Mouse (Mus musculus) heart, postnatal 14 days (tissue): ENCODE results near the gene Gm27021. TPM values are rescaled to one million over a fixed set of nuclear protein-coding genes. Genes with fewer than 3 reads are reported as not detected.

Source experiments
- DNase-seq, 2 experiments: peaks; one replicate each; pipeline ENCODE4 v3.0.0; 2021 to 2022
- intact Hi-C: fragments of 180-260 bp; cut with DNase I; formaldehyde crosslinking; loops from one replicate; pipeline ENCODE4 v1.15.1; 2025
- total RNA-seq, 2 experiments: library from RNA; stranded (reverse); gene quantifications; 2 replicates each; pipeline ENCODE4 v1.2.3; 2021

The Gm27021 gene
- total RNA-seq, 2 experiments from 2014 or later: not detected

- no peak for DNase-seq
- intact Hi-C loops: loop anchor here (5.0 kb wide), 1 partner anchor 1274 kb away; no protein-coding TSS in a partner anchor
Observed at GRCm38 (mm10) chr8:120656322-120657052, 11.4 kb downstream of the Gm27021 start.

GRCm38 (mm10) chr8:120647532-120647931, 20.3 kb downstream of the Gm27021 start, which contains the start of gene 1190005I06Rik:
Gene 1190005I06Rik, minus strand, starts transcription at chr8:120647632.
- no peak for DNase-seq
- intact Hi-C loops: no loop called here

GRCm38 (mm10) chr8:120644663-120645062, 23.2 kb downstream of the Gm27021 start:
- peak; percentile 78 to 89 for DNase-seq
- intact Hi-C loops: no loop called here

- intact Hi-C loops: no loop called here
- DNase-seq: no peak
Observed at GRCm38 (mm10) chr8:120642031-120642662, 25.7 kb downstream of the Gm27021 start.

- intact Hi-C loops: no loop called here
- no peak for DNase-seq
Observed at GRCm38 (mm10) chr8:120641245-120641644, 26.6 kb downstream of the Gm27021 start.

- peak; percentile 60 to 67 for DNase-seq
Observed at GRCm38 (mm10) chr8:120634329-120634839, 33.5 kb downstream of the Gm27021 start.

GRCm38 (mm10) chr8:120633665-120634271, 34.1 kb downstream of the Gm27021 start:
- intact Hi-C loops: no loop called here
- DNase-seq: peak in 1 of 2 experiments; percentile 39

More at GRCm38 (mm10) chr8:120634329-120634839, 33.5 kb downstream of the Gm27021 start:
- intact Hi-C loops: no loop called here

GRCm38 (mm10) chr8:120632969-120633664, 34.8 kb downstream of the Gm27021 start:
- intact Hi-C loops: no loop called here

GRCm38 (mm10) chr8:120631441-120632375, 36.2 kb downstream of the Gm27021 start:
- intact Hi-C loops: no loop called here
- DNase-seq: peak in 1 of 2 experiments; percentile 24

More at GRCm38 (mm10) chr8:120632969-120633664, 34.8 kb downstream of the Gm27021 start:
- DNase-seq: no peak

GRCm38 (mm10) chr8:120630848-120631247, 37.0 kb downstream of the Gm27021 start:
- intact Hi-C loops: no loop called here

GRCm38 (mm10) chr8:120630031-120630430, 37.8 kb downstream of the Gm27021 start:
- DNase-seq: no peak
- intact Hi-C loops: no loop called here

More at GRCm38 (mm10) chr8:120630848-120631247, 37.0 kb downstream of the Gm27021 start:
- no peak for DNase-seq

- no peak for DNase-seq
- intact Hi-C loops: no loop called here
Observed at GRCm38 (mm10) chr8:120627298-120627697, 40.6 kb downstream of the Gm27021 start.

GRCm38 (mm10) chr8:120626461-120626860, 41.4 kb downstream of the Gm27021 start:
- intact Hi-C loops: no loop called here
- DNase-seq: no peak

- no peak for DNase-seq
- intact Hi-C loops: no loop called here
Observed at GRCm38 (mm10) chr8:120623608-120624007, 44.3 kb downstream of the Gm27021 start.

GRCm38 (mm10) chr8:120622161-120622560, 45.7 kb downstream of the Gm27021 start:
- intact Hi-C loops: no loop called here
- DNase-seq: no peak

- DNase-seq: no peak
- intact Hi-C loops: no loop called here
Observed at GRCm38 (mm10) chr8:120620441-120620840, 47.4 kb downstream of the Gm27021 start.

- DNase-seq: peak; percentile 33 to 34
- intact Hi-C loops: no loop called here
Observed at GRCm38 (mm10) chr8:120619235-120620180, 48.4 kb downstream of the Gm27021 start.

GRCm38 (mm10) chr8:120618110-120618509, 49.8 kb downstream of the Gm27021 start:
- intact Hi-C loops: no loop called here
- DNase-seq: peak; percentile 77 to 84
